Mouse (Mus musculus): ENCODE data around the gene Ube2ql1. TPM values are rescaled to one million over a fixed set of nuclear protein-coding genes. Genes with fewer than 3 reads are reported as not detected.

The Ube2ql1 gene
- polyA plus RNA-seq, 1 experiment from 2014 or later = 0.09 TPM

Other genes starting within 250 kb of the Ube2ql1 start
- 108 and 114 TPM in 2 replicates for gene Nsun2, start 206.1 kb downstream of the Ube2ql1 start, polyA plus RNA-seq (2015; fragmentation: Nextera tagmentation; extraction: Ambion mirVana)
- 4.3 and 4.8 TPM in 2 replicates for gene Tent4a, start 205.3 kb downstream of the Ube2ql1 start, polyA plus RNA-seq (2015; fragmentation: Nextera tagmentation; extraction: Ambion mirVana)
- 28.0 and 34.9 TPM in 2 replicates for gene Srd5a1, start 128.4 kb downstream of the Ube2ql1 start, polyA plus RNA-seq (2015; fragmentation: Nextera tagmentation; extraction: Ambion mirVana)
- 115 and 135 TPM in 2 replicates for gene Med10, start 62.5 kb upstream of the Ube2ql1 start, polyA plus RNA-seq (2015; fragmentation: Nextera tagmentation; extraction: Ambion mirVana)